Mouse (Mus musculus) mouse embryonic stem cell (cell line): ENCODE data around the gene Isg20l2.
"Not testable (repeated sequence)": the region's sequence is repeated elsewhere in the genome, so short reads cannot be mapped to it uniquely, and the experiment has no call there.

Experiments used
- in situ Hi-C, 2 experiments: fragments of 300-500 bp; cut with MboI; formaldehyde crosslinking; loops; 1 replicate in 1 of 2; 3 replicates in 1 of 2; pipeline ENCODE4 v1.14.3; 2019 to 2020; ENCODE audit warnings: low sequenced_read_pairs in 2 of 2, low pct_unique_long_range_greater_than_20kb in 1 of 2, mixed read lengths in 1 of 2; ENCODE audit not compliant: unreplicated experiment in 1 of 2

Isg20l2 gene

DNA sequence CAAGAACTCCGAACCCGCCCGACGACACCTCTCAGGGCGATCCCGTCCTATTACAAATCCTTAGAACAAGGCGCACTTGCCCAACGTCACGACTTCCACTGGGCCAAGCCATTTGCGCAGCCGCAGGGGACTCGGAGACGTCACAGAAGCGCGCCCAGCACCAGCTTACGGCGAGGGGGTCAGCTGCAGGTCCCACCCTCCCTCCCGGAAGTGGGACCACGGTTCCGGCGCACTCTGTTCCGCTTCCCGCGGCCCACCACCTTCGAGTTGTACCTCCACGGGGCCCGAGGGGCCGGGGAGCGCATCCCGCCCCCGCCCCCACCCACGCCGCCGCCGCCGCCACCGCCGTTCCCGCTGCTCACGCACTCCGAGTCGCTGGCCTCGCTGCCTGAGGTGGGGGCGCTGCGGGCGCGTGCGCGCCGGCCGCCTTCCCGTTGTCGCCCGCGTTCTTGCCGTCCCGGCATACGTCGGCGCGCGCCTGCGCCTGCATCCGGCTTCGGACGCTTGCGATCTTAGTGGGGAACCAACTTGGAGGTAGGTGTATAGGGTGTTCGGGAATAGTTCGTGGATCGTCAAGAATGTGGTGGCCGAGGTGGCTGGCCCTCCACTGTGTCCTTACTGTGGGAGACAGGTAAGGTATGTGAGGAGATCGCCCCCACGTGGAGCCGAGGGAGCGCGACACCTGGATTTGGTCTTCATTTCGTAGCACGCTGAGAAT lies at the start of gene Isg20l2, which contains the start of gene Rrnad1:
TSS of gene Isg20l2 (plus strand) at position 237 of the 718 bp plus-strand sequence.
TSS of gene Rrnad1 (minus strand) at position 640 of the 718 bp plus-strand sequence.
- in situ Hi-C loops = no loop called here

- in situ Hi-C loops = no loop called here
Observed at GRCm38 (mm10) chr3:87884291-87884690, 45.8 kb upstream of the Isg20l2 start.

DNA sequence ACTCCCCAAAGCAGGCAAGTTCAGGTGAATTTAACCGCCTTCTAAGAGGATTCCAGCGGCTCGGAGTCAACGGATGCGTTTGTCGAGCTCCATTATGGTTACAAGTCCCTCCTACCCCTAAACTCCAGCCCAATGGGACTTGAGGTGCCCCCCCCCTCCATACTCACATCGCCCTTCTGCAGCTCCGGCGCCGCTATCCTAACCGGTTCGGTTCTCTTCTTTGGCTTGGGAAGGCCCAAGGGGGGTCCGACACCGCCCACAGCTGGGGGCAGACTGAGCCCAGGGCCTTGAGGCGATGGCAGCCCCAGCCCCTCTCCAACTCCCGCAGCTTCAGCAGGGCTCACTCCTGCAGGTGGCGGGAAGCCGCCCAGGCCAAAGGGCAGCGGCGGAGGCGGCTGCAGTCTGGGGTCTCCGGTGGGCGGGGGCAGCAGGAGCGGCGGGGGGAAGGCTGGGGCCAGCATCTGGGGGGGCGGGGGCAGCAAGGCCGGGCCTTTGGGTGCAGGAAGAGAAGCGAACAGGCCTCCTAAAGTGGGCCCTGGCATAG lies 45.3 kb upstream of the Isg20l2 start:
- in situ Hi-C loops = loop anchor here in 1 of 2 experiments (5.0 kb wide), 1 partner anchor 38 kb away; no protein-coding TSS in a partner anchor

DNA sequence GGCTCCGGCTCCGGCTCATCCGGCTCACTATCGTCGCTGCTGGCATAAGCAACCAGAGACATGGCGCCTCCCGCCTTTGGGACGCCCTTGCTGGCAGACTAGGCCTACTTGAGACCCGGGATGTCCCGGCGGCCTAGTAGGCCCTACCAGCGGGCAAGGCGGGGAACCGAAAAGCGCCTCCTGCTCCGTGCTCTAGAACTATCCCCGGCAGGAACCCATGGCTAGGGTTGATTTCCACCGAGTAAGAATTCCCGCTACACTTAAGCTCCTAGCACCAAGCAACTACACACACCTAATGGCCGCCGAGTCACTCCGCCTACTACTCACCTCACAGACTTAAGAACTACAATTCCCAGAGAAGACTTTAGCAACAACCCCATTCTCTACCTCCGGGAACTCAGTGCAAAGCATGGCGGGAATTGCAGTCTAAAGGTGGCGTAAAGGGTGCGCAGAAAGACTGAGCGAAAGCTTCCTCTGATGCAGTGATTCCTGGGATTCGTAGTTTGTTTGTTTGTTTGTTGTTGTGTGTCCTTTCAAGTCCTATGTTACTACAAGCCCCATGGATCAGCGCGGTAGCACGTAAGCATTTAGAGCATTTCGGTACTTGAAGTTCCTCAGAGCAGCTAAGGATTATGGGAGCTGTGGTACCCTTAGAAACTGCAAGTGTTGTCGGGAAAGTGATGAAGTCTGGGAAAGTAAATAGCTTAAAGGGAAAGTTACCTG lies 44.7 kb upstream of the Isg20l2 start, which contains the start of gene Prcc:
TSS of gene Prcc (minus strand) at position 328 of the 723 bp plus-strand sequence.
- in situ Hi-C loops = loop anchor here in 1 of 2 experiments (5.0 kb wide), 1 partner anchor 37 kb away; no protein-coding TSS in a partner anchor

- in situ Hi-C loops = loop anchor here in 1 of 2 experiments (5.0 kb wide), 1 partner anchor 36 kb away; no protein-coding TSS in a partner anchor
Observed at GRCm38 (mm10) chr3:87886004-87886365, 44.1 kb upstream of the Isg20l2 start.

- in situ Hi-C loops = loop anchor here in 1 of 2 experiments (5.0 kb wide), 1 partner anchor 36 kb away; no protein-coding TSS in a partner anchor
Observed at GRCm38 (mm10) chr3:87886416-87886815, 43.7 kb upstream of the Isg20l2 start.

- in situ Hi-C loops = loop anchor here in 1 of 2 experiments (5.0 kb wide), 1 partner anchor 35 kb away; no protein-coding TSS in a partner anchor
Observed at GRCm38 (mm10) chr3:87887400-87887799, 42.7 kb upstream of the Isg20l2 start.

- in situ Hi-C loops = no loop called here
Observed at GRCm38 (mm10) chr3:87891481-87891880, 38.6 kb upstream of the Isg20l2 start.

DNA sequence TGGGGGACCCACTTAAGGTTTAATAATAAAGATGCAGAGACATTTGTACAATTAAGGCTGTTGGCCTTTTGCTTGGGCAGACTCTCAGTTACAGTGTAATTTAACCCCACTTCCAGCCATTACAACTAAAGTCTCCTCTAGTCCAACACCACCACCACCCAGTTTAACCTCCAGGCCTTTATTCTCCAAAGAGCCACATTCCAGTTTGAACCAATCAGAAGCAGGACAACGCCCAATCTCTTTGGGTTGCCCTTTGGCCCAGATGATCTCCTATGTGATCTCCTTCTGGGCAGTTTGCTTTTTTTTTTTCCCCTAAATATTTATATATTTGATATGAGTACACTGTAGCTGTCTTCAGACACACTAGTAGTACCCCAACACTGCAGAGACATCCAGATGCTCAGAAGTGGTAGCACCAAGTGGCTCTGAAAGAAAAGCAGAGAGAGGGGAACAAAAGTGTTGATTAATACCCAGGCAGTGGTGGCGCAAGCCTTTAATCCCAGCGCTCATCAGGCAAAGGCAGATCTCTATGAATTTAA lies 36.7 kb upstream of the Isg20l2 start:
- in situ Hi-C loops = no loop called here

DNA sequence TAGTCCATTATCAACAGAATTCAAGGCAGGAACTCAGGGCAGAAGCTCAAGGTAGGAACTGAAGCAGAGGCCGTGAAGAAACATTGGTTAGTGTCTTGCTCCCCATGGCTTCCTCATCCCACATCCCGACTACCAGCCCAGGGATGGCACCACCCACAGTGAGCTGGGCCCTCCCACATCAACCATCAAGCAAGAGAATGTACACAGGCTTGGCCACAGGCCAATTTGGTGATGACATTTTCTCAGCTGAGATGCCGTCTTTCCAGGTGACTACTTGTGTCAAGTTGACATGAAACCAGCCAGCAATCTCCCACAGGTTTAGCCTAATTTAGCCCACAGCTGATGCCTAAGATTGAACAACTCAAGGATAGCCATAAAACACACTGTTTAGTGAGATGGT lies 30.8 kb upstream of the Isg20l2 start:
- in situ Hi-C loops = no loop called here

GRCm38 (mm10) chr3:87899776-87900175 lies 30.3 kb upstream of the Isg20l2 start:
- in situ Hi-C loops = no loop called here

DNA sequence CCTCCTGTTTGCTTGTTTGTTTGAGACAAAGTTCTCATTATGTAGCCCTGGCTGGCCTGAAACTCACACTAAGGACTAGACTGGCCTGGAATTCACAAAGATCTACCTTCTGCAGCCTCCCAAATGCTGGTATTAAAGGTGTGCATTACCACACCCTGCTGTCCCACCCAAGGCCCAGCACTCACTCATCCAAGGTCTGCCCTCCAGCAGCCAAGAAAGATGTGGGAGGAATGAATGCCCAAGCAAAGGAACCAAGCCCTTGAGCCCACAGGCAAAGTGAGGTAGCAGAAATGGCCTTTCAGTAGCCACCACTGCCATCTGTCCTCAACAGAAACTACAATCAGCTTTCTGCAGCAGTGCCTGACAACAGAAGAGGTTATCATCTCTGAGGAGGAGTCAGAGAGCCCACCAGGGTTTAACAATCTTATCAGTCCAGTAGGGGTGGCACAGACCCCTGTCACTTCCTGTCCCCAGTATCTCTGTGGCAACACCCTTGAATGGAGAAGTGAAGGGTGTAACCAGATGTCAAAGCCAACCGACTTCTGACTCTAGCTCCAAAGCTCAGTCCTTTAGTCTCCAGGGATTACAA lies 29.0 kb upstream of the Isg20l2 start:
- in situ Hi-C loops = no loop called here

- in situ Hi-C loops = not testable (repeated sequence)
Observed at GRCm38 (mm10) chr3:87901959-87902358, 28.2 kb upstream of the Isg20l2 start.

- in situ Hi-C loops = no loop called here
Observed at GRCm38 (mm10) chr3:87903821-87904220, 26.3 kb upstream of the Isg20l2 start.

DNA sequence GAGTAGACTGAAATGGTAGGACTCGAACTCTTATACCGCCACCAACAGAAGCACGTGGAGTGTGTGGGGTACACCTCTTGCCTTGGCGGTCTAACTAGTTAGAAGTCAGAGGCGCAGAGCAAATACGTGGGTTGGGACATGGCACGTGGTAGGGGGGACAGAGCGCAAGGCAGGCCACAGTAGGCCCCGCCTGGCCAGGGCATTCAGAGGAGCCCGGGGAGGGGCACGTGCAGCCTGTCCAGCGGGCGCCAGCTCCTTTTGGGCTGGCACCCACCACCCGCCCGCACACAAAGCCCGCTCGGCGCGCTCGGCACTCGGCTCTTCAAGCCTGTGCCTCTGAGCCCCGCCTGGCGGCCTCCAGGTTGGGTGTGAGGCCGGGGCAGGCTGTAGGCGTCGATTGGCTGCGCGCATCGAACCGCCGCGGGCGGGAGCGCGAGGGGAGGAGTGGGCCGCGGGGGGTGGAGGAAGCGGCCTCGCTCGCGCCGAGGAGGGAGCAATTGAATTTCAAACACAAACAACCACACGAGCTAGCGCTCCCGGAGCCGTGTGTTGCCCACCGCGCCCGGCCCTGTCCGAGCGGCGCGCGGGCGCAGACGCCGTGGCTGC lies 24.1 kb upstream of the Isg20l2 start, which contains the start of gene Hdgf:
TSS of gene Hdgf (plus strand) at position 442 of the 606 bp plus-strand sequence.
- in situ Hi-C loops = no loop called here

DNA sequence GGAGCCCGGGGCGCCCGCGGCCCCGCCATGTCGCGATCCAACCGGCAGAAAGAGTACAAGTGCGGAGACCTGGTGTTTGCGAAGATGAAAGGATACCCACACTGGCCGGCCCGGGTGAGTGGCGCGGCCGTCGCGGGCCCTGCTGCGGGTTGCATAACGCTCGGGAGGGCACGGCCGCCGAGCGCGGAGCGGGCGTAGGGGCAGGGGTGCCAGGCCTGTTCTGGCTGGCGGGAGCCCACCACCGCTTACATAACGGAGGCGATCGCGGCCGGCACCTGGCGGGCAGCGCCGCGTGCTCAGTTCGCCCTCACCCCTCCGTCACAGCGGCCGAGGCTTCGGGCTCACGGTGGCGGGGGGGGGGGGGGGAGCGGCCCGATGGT lies 23.5 kb upstream of the Isg20l2 start:
- in situ Hi-C loops = no loop called here

- in situ Hi-C loops = no loop called here
Observed at GRCm38 (mm10) chr3:87906981-87907857, 22.9 kb upstream of the Isg20l2 start.
